Mouse (Mus musculus): ENCODE measurements around the gene Map4.
A peak's percentile ranks its signal among the peaks of the same experiment; 100 is the strongest.
"Not testable (repeated sequence)": the region's sequence is repeated elsewhere in the genome, so short reads cannot be mapped to it uniquely, and the experiment has no call there.

Gene Map4

GRCm38 (mm10) chr9:109929131-109929530, 2.1 kb upstream of the Map4 start:
- DNase-seq (ENCODE audit: inconsistent ontology term), result no peak

GRCm38 (mm10) chr9:109930063-109930462, 1.2 kb upstream of the Map4 start:
- no peak for DNase-seq (ENCODE audit: inconsistent ontology term)

- DNase-seq (ENCODE audit: inconsistent ontology term), result no peak
Observed at GRCm38 (mm10) chr9:109930752-109931151, 508 bp upstream of the Map4 start.

GRCm38 (mm10) chr9:109932361-109932755, 1.1 kb downstream of the Map4 start:
- DNase-seq (ENCODE audit: inconsistent ontology term), result peak; percentile 46

GRCm38 (mm10) chr9:109932756-109933375, 1.6 kb downstream of the Map4 start:
- DNase-seq (ENCODE audit: inconsistent ontology term), result peak; percentile 79

- no peak for DNase-seq (ENCODE audit: inconsistent ontology term)
Observed at GRCm38 (mm10) chr9:109939401-109939800, 8.1 kb downstream of the Map4 start.

GRCm38 (mm10) chr9:109942796-109943195, 11.5 kb downstream of the Map4 start:
- peak; percentile 69 for DNase-seq (ENCODE audit: inconsistent ontology term)

GRCm38 (mm10) chr9:109944712-109945111, 13.5 kb downstream of the Map4 start:
- DNase-seq (ENCODE audit: inconsistent ontology term), result no peak

GRCm38 (mm10) chr9:109948546-109948945, 17.3 kb downstream of the Map4 start:
- no peak for DNase-seq (ENCODE audit: inconsistent ontology term)

GRCm38 (mm10) chr9:109949801-109950200, 18.5 kb downstream of the Map4 start:
- DNase-seq (ENCODE audit: inconsistent ontology term), result no peak

- DNase-seq (ENCODE audit: inconsistent ontology term), result no peak
Observed at GRCm38 (mm10) chr9:109953538-109953937, 22.3 kb downstream of the Map4 start.

GRCm38 (mm10) chr9:109954631-109955030, 23.4 kb downstream of the Map4 start:
- no peak for DNase-seq (ENCODE audit: inconsistent ontology term)

GRCm38 (mm10) chr9:109959456-109960150, 28.3 kb downstream of the Map4 start:
- DNase-seq (ENCODE audit: inconsistent ontology term), result no peak

- DNase-seq (ENCODE audit: inconsistent ontology term), result no peak
Observed at GRCm38 (mm10) chr9:109960593-109960992, 29.3 kb downstream of the Map4 start.

- DNase-seq (ENCODE audit: inconsistent ontology term), result no peak
Observed at GRCm38 (mm10) chr9:109964761-109965160, 33.5 kb downstream of the Map4 start.

GRCm38 (mm10) chr9:109968351-109969116, 37.3 kb downstream of the Map4 start:
- DNase-seq (ENCODE audit: inconsistent ontology term), result no peak

- DNase-seq (ENCODE audit: inconsistent ontology term), result peak; percentile 91
Observed at GRCm38 (mm10) chr9:109969181-109969580, 37.9 kb downstream of the Map4 start.

- DNase-seq (ENCODE audit: inconsistent ontology term), result peak; percentile 22
Observed at GRCm38 (mm10) chr9:109969792-109970336, 38.6 kb downstream of the Map4 start.

- DNase-seq (ENCODE audit: inconsistent ontology term), result not testable (repeated sequence)
Observed at GRCm38 (mm10) chr9:109971711-109972110, 40.5 kb downstream of the Map4 start.

- not testable (repeated sequence) for DNase-seq (ENCODE audit: inconsistent ontology term)
Observed at GRCm38 (mm10) chr9:109980223-109980622, 49.0 kb downstream of the Map4 start.

- peak; percentile 68 for DNase-seq (ENCODE audit: inconsistent ontology term)
Observed at GRCm38 (mm10) chr9:109985416-109985815, 54.2 kb downstream of the Map4 start.

- DNase-seq (ENCODE audit: inconsistent ontology term), result peak; percentile 53
Observed at GRCm38 (mm10) chr9:109989084-109989483, 57.8 kb downstream of the Map4 start.

All from Muller cell, postnatal 12 days (primary cell).